Comparison of ENCODE assay signal across 8 mouse cellular contexts in genomic region chr9:46014251-46014681, GRCm38 (mm10). TPM values are rescaled to one million over a fixed set of nuclear protein-coding genes. Genes with fewer than 3 reads are reported as not detected.
A peak's percentile ranks its signal among the peaks of the same experiment; 100 is the strongest.
DNase-seq lines count a peak whose midpoint lies in the region; ATAC-seq and TF ChIP-seq lines count a peak whose summit lies in the region.

No protein-coding gene starts in this region.

- H3K36me3 ChIP-seq in C2C12 (ENCODE audit: control insufficient read depth, insufficient read depth) = peaks cover 10% of the 10 kb centered on the region
- H3K36me3 ChIP-seq in embryonic facial prominence, embryonic 13.5 days = peaks cover 8% of the 10 kb centered on the region
- H3K36me3 ChIP-seq in heart, embryonic 16.5 days (ENCODE audit: control insufficient read depth, insufficient read depth) = 0 out of 2 replicates have a peak, but pooled peaks cover under 1% of the 10 kb centered on the region
- no peaks in the 10 kb centered on the region; the same call in 1 of the 2 replicates for H3K36me3 ChIP-seq in lung, embryonic 15.5 days
- H3K36me3 ChIP-seq in neural tube, embryonic 15.5 days = no peaks in the 10 kb centered on the region

- peaks cover 66% of the 10 kb centered on the region for H3K79me2 ChIP-seq in C2C12 (ENCODE audit: control insufficient read depth, insufficient read depth)

- H3K27ac ChIP-seq in embryonic facial prominence, embryonic 13.5 days = peak overlapping the region; percentile 68
- H3K27ac ChIP-seq in heart, embryonic 16.5 days (ENCODE audit: low read length) = peak overlapping the region; percentile 88
- H3K27ac ChIP-seq in lung, embryonic 15.5 days = peak overlapping the region; percentile 95
- H3K27ac ChIP-seq in neural tube, embryonic 15.5 days (replicated peaks) = peak overlapping the region; percentile 29; the same call in 1 of the 2 replicates

- peaks cover 48% of the 10 kb centered on the region for H3K4me1 ChIP-seq in embryonic facial prominence, embryonic 13.5 days
- H3K4me1 ChIP-seq in heart, embryonic 16.5 days (ENCODE audit: control insufficient read depth, insufficient read depth, low read length) = peaks cover 37% of the 10 kb centered on the region
- H3K4me1 ChIP-seq in lung, embryonic 15.5 days = peaks cover 70% of the 10 kb centered on the region
- peaks cover 53% of the 10 kb centered on the region for H3K4me1 ChIP-seq in neural tube, embryonic 15.5 days

- no peaks in the 10 kb centered on the region for H3K9me3 ChIP-seq in embryonic facial prominence, embryonic 13.5 days
- H3K9me3 ChIP-seq in heart, embryonic 16.5 days (replicated peaks; ENCODE audit: control insufficient read depth, low read length) = no peaks in the 10 kb centered on the region
- H3K9me3 ChIP-seq in lung, embryonic 15.5 days = no peaks in the 10 kb centered on the region
- no peaks in the 10 kb centered on the region for H3K9me3 ChIP-seq in neural tube, embryonic 15.5 days (replicated peaks)

- peak overlapping the region; percentile 75 for H3K4me2 ChIP-seq in embryonic facial prominence, embryonic 13.5 days
- H3K4me2 ChIP-seq in heart, embryonic 16.5 days (ENCODE audit: low read depth, low read length) = peak overlapping the region; percentile 60
- peak overlapping the region; percentile 71 for H3K4me2 ChIP-seq in lung, embryonic 15.5 days
- H3K4me2 ChIP-seq in neural tube, embryonic 15.5 days = peak overlapping the region; percentile 77

- no peak for ATAC-seq in embryonic facial prominence, embryonic 13.5 days (ENCODE audit: insufficient number of reproducible peaks, insufficient read depth, low FRiP score, low TSS enrichment, low read depth)
- no peak for ATAC-seq in heart, embryonic 16.5 days (replicated peaks; ENCODE audit: extremely low read depth, insufficient read depth, low FRiP score)
- 0 out of 2 replicates have a peak, but pooled peaks have one; percentile 2 for ATAC-seq in lung, embryonic 15.5 days (ENCODE audit: borderline replicate concordance, extremely low read depth, low FRiP score, low TSS enrichment)
- ATAC-seq in neural tube, embryonic 15.5 days (ENCODE audit: low FRiP score) = no peak

- peak; percentile 71 for DNase-seq in adrenal gland, adult 2 months
- peak; percentile 59 for DNase-seq in kidney, postnatal 14 days
- peak; percentile 63 for DNase-seq in thymus, postnatal 25 days

- H3K9ac ChIP-seq in embryonic facial prominence, embryonic 13.5 days = peak overlapping the region; percentile 54
- H3K9ac ChIP-seq in heart, embryonic 16.5 days (ENCODE audit: low read length) = peak overlapping the region; percentile 88
- H3K9ac ChIP-seq in lung, embryonic 15.5 days = peak overlapping the region; percentile 95; the same call in 1 of the 2 replicates
- H3K9ac ChIP-seq in neural tube, embryonic 15.5 days (replicated peaks) = peak overlapping the region; percentile 41

- peak; percentile 22 for TF ChIP-seq CTCF in C2C12 (IDR thresholded peaks at IDR 0.05; ENCODE audit: control insufficient read depth, insufficient read depth, insufficient read length)

- no peaks in the 10 kb centered on the region for H3K27me3 ChIP-seq in C2C12 (ENCODE audit: control insufficient read depth, insufficient read depth, insufficient read length)
- no peaks in the 10 kb centered on the region for H3K27me3 ChIP-seq in embryonic facial prominence, embryonic 13.5 days
- no peaks in the 10 kb centered on the region for H3K27me3 ChIP-seq in heart, embryonic 16.5 days (ENCODE audit: control insufficient read depth, insufficient read depth, low read length)
- no peaks in the 10 kb centered on the region for H3K27me3 ChIP-seq in lung, embryonic 15.5 days
- H3K27me3 ChIP-seq in neural tube, embryonic 15.5 days (replicated peaks) = no peaks in the 10 kb centered on the region

- peak overlapping the region; percentile 57 for H3ac ChIP-seq in C2C12 (ENCODE audit: control insufficient read depth, insufficient read length, low read depth)

- H3K4me3 ChIP-seq in C2C12 (ENCODE audit: insufficient read depth, poor library complexity, severe bottlenecking) = peak overlapping the region; percentile 71
- H3K4me3 ChIP-seq in embryonic facial prominence, embryonic 13.5 days = peak overlapping the region; percentile 96
- peak overlapping the region; percentile 84 for H3K4me3 ChIP-seq in heart, embryonic 16.5 days (ENCODE audit: low read length)
- peak overlapping the region; percentile 99 for H3K4me3 ChIP-seq in lung, embryonic 15.5 days
- H3K4me3 ChIP-seq in neural tube, embryonic 15.5 days (replicated peaks) = peak overlapping the region; percentile 97

- 2% methylated on average over 10 of the region's 10 CpGs for WGBS in embryonic facial prominence, embryonic 13.5 days
- 3% methylated on average over 10 of the region's 10 CpGs for WGBS in heart, embryonic 16.5 days
- 3% methylated on average over 10 of the region's 10 CpGs for WGBS in lung, embryonic 15.5 days
- under 1% methylated on average over 10 of the region's 10 CpGs for WGBS in neural tube, embryonic 15.5 days

- H3K79me3 ChIP-seq in C2C12 (ENCODE audit: low read depth) = peaks cover 55% of the 10 kb centered on the region

TF ChIP-seq in C2C12, 6 proteins besides CTCF, POLR2A, EP300 and RAD21:
- no peak for TF ChIP-seq FOSL1 (IDR thresholded peaks at IDR 0.05; ENCODE audit: insufficient read depth, low read length, poor library complexity, severe bottlenecking)
- no peak for TF ChIP-seq MYOD1 (IDR thresholded peaks at IDR 0.05; ENCODE audit: control insufficient read depth, insufficient read length, low read depth)
- no peak for TF ChIP-seq CEBPB (IDR thresholded peaks at IDR 0.05; ENCODE audit: low read depth)
- no peak for TF ChIP-seq MYOG (IDR thresholded peaks at IDR 0.05; ENCODE audit: control insufficient read depth, extremely low read depth, insufficient read length)
- no peak for TF ChIP-seq MAX (IDR thresholded peaks at IDR 0.05)
- no peak for TF ChIP-seq USF1 (IDR thresholded peaks at IDR 0.05; ENCODE audit: low read depth)

RNA-seq across cellular contexts. Expression of gene Sik3, which starts 1.6 kb away (rescaled TPM):
- polyA plus RNA-seq in C2C12 (2012; fragmentation: generic; extraction: Trizol) = 32.0 TPM
- total RNA-seq in adrenal gland, adult 2 months (2021) = 10 to 100 TPM; 49.2 to 87.3 TPM
- polyA plus RNA-seq in adrenal gland, adult 2 months (2012; rRNA removed) = 17.2 and 30.2 TPM in 2 replicates
- 7.4 and 9.3 TPM in 2 replicates for polyA plus RNA-seq in embryonic facial prominence, embryonic 13.5 days (2015; fragmentation: Nextera tagmentation; extraction: Ambion mirVana)
- polyA plus RNA-seq in heart, embryonic 16.5 days (2015; fragmentation: Nextera tagmentation; extraction: Ambion mirVana) = 5.1 and 6.7 TPM in 2 replicates
- polyA plus RNA-seq in lung, embryonic 15.5 days (2015; fragmentation: Nextera tagmentation; extraction: Ambion mirVana) = 12.8 TPM in 2 replicates
- polyA plus RNA-seq in neural tube, embryonic 15.5 days (2015; fragmentation: Nextera tagmentation; extraction: Ambion mirVana) = 9.5 and 9.9 TPM in 2 replicates

RNA-seq across cellular contexts. Expression of gene Pafah1b2, which starts 1.8 kb away (rescaled TPM):
- 82.4 TPM for polyA plus RNA-seq in C2C12 (2012; fragmentation: generic; extraction: Trizol)
- 100 to 1,000 TPM; 154 to 167 TPM for total RNA-seq in adrenal gland, adult 2 months (2021)
- polyA plus RNA-seq in adrenal gland, adult 2 months (2012; rRNA removed) = 57.5 and 96.7 TPM in 2 replicates
- polyA plus RNA-seq in embryonic facial prominence, embryonic 13.5 days (2015; fragmentation: Nextera tagmentation; extraction: Ambion mirVana) = 180 and 206 TPM in 2 replicates
- polyA plus RNA-seq in heart, embryonic 16.5 days (2015; fragmentation: Nextera tagmentation; extraction: Ambion mirVana) = 110 and 131 TPM in 2 replicates
- 174 and 175 TPM in 2 replicates for polyA plus RNA-seq in lung, embryonic 15.5 days (2015; fragmentation: Nextera tagmentation; extraction: Ambion mirVana)
- 250 and 251 TPM in 2 replicates for polyA plus RNA-seq in neural tube, embryonic 15.5 days (2015; fragmentation: Nextera tagmentation; extraction: Ambion mirVana)

RNA-seq across cellular contexts. Expression of gene Sidt2, which starts 59.2 kb away (rescaled TPM):
- 50.2 TPM for polyA plus RNA-seq in C2C12 (2012; fragmentation: generic; extraction: Trizol)
- total RNA-seq in adrenal gland, adult 2 months (2021) = 100 to 1,000 TPM; 138 to 351 TPM
- polyA plus RNA-seq in adrenal gland, adult 2 months (2012; rRNA removed) = 942 and 1,575 TPM in 2 replicates
- 42.0 and 46.0 TPM in 2 replicates for polyA plus RNA-seq in embryonic facial prominence, embryonic 13.5 days (2015; fragmentation: Nextera tagmentation; extraction: Ambion mirVana)
- polyA plus RNA-seq in heart, embryonic 16.5 days (2015; fragmentation: Nextera tagmentation; extraction: Ambion mirVana) = 36.9 and 38.3 TPM in 2 replicates
- 31.6 and 36.9 TPM in 2 replicates for polyA plus RNA-seq in lung, embryonic 15.5 days (2015; fragmentation: Nextera tagmentation; extraction: Ambion mirVana)
- 49.2 and 55.1 TPM in 2 replicates for polyA plus RNA-seq in neural tube, embryonic 15.5 days (2015; fragmentation: Nextera tagmentation; extraction: Ambion mirVana)

Comparison
In these comparisons a context has a peak if more than half of its experiments do, and no peak if none do; other contexts are left out.
1. H3K27ac ChIP-seq: peak in every context shown above with its lines; median percentile 95 in lung, embryonic 15.5 days; 88 in heart, embryonic 16.5 days; 68 in embryonic facial prominence, embryonic 13.5 days; 29 in neural tube, embryonic 15.5 days.
2. H3K9ac ChIP-seq: peak in every context shown above with its lines; median percentile 95 in lung, embryonic 15.5 days; 88 in heart, embryonic 16.5 days; 54 in embryonic facial prominence, embryonic 13.5 days; 41 in neural tube, embryonic 15.5 days.
3. RNA of gene Sidt2, which starts 59.2 kb away (polyA plus RNA-seq): 942 to 1,575 TPM in adrenal gland, adult 2 months; 50.2 TPM in C2C12 (single experiment), 49.2 to 55.1 TPM in neural tube, embryonic 15.5 days, 42.0 to 46.0 TPM in embryonic facial prominence, embryonic 13.5 days, 36.9 to 38.3 TPM in heart, embryonic 16.5 days and 31.6 to 36.9 TPM in lung, embryonic 15.5 days; every median in the first group is over 10 times any median in the second.
4. Peak in every context shown above with its lines, with median percentiles within 50 percentile points of each other: H3K4me3 ChIP-seq, DNase-seq and H3K4me2 ChIP-seq.